Mouse (Mus musculus) kidney, adult 2 months (tissue): ENCODE data around the gene Mosmo. TPM values are rescaled to one million over a fixed set of nuclear protein-coding genes. Genes with fewer than 3 reads are reported as not detected.
"Not testable (repeated sequence)": the region's sequence is repeated elsewhere in the genome, so short reads cannot be mapped to it uniquely, and the experiment has no call there.

Experiments
- DNase-seq: peaks from one replicate; pipeline ENCODE4 v3.0.0; 2021
- H3K27ac ChIP-seq: fragments of 200-500 bp; 2 replicates; pipeline ENCODE4 v1.5.1; 2012; ENCODE audit warnings: low read depth, low read length, control low read depth, inconsistent platforms; ENCODE audit not compliant: insufficient read depth
- H3K27me3 ChIP-seq: fragments of 200-500 bp; replicated peaks from 2 replicates; pipeline ENCODE4 v1.6.1; 2012; ENCODE audit warnings: mild to moderate bottlenecking, moderate library complexity, low read length, inconsistent platforms; ENCODE audit not compliant: control insufficient read depth, insufficient read depth
- H3K36me3 ChIP-seq: fragments of 200-500 bp; 2 replicates; pipeline ENCODE4 v1.6.1; 2012; ENCODE audit warnings: mild to moderate bottlenecking, moderate library complexity, low read length, inconsistent platforms; ENCODE audit not compliant: control insufficient read depth, insufficient read depth
- H3K4me1 ChIP-seq: fragments of 200-500 bp; 2 replicates; pipeline ENCODE4 v1.6.1; 2011; ENCODE audit warnings: low read length; ENCODE audit not compliant: control insufficient read depth, insufficient read depth
- H3K4me3 ChIP-seq: fragments of 200-500 bp; 2 replicates; pipeline ENCODE4 v1.5.1; 2011; ENCODE audit warnings: mild to moderate bottlenecking, low read depth, low read length, control low read depth; ENCODE audit not compliant: insufficient read depth
- CTCF ChIP-seq: fragments of 200-500 bp; conservative IDR thresholded peaks from 2 replicates; pipeline ENCODE4 v1.5.1; 2011; ENCODE audit warnings: low read depth, mild to moderate bottlenecking, control low read depth, low read length, moderate library complexity, mixed read lengths; ENCODE audit not compliant: insufficient read depth, insufficient read length
- POLR2A ChIP-seq: fragments of 200-500 bp; IDR thresholded peaks from one replicate; pipeline ENCODE4 v1.6.1; 2011; ENCODE audit warnings: low read depth, low read length, control low read depth
- WGBS: fragments of 180-500 bp; shearing (Covaris S2); methylation state at CpG from one replicate; pipeline ENCODE4 v1.1.7; 2018; 5-methylcytosine and 5-hydroxymethylcytosine counted together
- polyA plus RNA-seq: library from polyadenylated mRNA; depleted of rRNA; stranded (reverse); fragments of >200 nt; gene quantifications from 2 replicates; pipeline ENCODE4 v1.2.3, GENCODE M21; 2012

Mosmo gene
- polyA plus RNA-seq, 1 experiment, result 20.6 TPM

DNA sequence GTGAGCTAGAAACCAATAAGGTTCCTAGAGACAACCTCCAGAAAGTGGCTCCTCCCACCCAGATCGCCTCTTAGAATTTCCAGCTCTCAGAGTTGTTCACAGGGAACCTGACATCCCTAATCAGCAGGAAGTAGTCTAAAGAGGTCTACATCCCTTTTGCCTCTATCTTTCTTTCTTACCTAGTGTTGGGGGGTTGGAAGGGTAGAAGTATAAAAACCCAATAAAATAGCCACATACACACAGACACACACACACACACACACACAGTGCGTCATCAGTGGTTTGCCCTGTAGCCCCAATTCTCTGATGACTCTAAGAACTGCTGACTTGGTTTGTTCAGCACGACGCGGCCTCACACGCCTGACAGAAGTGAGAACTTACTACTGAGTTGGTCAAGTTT, 22.2 kb downstream of the Mosmo start:
- TF ChIP-seq POLR2A (no peak), CTCF (no peak)
- Histone ChIP-seq H3K4me1 (no peaks in the 10 kb centered on the region), H3K4me3 (no peak overlapping the region), H3K27ac (no peak overlapping the region), H3K27me3 (no peaks in the 10 kb centered on the region; the same call in 1 of the 2 replicates), H3K36me3 (no peaks in the 10 kb centered on the region)
- no peak for DNase-seq
- WGBS, result 77% methylated on average over 6 of the region's 6 CpGs

DNA sequence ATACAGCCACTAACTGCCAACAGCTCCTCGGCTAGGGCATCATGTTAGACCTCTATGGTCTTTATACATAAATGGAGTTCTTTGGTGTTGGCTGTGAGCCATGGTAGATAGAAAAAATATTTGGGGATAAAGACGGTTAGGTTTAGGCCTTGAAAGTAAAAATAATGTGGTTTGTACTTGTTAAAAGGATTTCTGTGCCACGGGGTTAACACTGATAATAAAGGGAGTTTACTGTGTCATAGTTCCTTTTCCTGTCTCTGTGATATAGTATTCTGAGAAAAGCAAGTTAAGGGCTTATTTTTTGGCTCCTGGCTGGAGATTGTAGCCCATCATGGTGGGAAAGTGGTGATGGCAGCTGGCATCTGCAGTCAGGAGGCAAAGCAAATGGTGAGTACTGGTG, 26.5 kb downstream of the Mosmo start:
- no peaks in the 10 kb centered on the region; the same call in 1 of the 2 replicates for H3K27me3 ChIP-seq
- TF ChIP-seq POLR2A, result no peak
- no peak for TF ChIP-seq CTCF
- H3K36me3 ChIP-seq, result no peaks in the 10 kb centered on the region
- no peak for DNase-seq
- WGBS, result 70% methylated on average over 3 of the region's 3 CpGs
- H3K4me3 ChIP-seq, result no peak overlapping the region
- no peak overlapping the region for H3K27ac ChIP-seq
- H3K4me1 ChIP-seq, result no peaks in the 10 kb centered on the region

DNA sequence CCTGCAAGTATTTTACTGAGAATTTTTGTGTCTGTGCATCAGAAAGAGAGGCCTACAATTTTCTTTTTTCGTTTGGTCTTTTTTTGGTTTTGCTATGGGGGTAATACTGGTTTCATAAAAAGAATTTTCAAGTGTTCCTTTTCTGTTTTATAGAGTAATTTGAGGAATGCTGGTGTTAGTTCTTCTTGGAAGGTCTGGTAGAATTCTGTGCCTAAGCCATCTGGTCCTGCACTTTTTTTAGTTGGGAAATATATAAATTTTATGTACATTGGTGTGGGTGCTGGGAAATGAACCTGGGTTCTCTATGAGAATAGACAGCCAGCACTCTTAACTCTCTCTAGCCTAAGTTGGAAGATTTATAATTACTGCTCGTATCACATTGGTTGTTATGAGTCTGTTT, 34.7 kb downstream of the Mosmo start:
- Histone ChIP-seq H3K36me3 (no peaks in the 10 kb centered on the region), H3K27ac (no peak overlapping the region), H3K4me1 (no peaks in the 10 kb centered on the region), H3K4me3 (no peak overlapping the region), H3K27me3 (no peaks in the 10 kb centered on the region)
- no peak for DNase-seq
- WGBS, result 90% methylated on average over 2 of the region's 2 CpGs
- TF ChIP-seq POLR2A, result no peak
- no peak for TF ChIP-seq CTCF

DNA sequence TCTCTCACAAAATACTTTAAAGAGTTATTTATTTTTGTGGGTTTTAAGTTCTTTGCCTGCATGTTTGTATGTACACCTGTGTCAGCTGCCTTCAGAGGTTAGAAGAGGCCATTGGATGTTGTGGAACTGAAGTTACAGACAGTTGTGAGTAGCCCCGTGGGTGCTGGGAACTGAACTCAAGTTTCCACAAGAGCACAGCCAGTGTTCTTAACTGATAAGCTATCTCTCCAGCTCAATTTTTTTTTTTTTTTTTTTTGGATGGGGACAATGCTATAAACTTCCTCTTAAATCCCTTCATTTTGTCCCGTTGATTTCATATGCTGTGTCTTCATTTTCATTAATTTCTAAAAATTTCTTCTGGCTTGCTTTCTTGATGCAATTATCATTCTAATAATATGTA, 35.8 kb downstream of the Mosmo start:
- Histone ChIP-seq H3K4me1 (no peaks in the 10 kb centered on the region), H3K27me3 (no peaks in the 10 kb centered on the region), H3K27ac (no peak overlapping the region), H3K36me3 (no peaks in the 10 kb centered on the region), H3K4me3 (no peak overlapping the region)
- 91% methylated on average over 2 of the region's 2 CpGs for WGBS
- no peak for DNase-seq
- TF ChIP-seq CTCF (no peak), POLR2A (no peak)

DNA sequence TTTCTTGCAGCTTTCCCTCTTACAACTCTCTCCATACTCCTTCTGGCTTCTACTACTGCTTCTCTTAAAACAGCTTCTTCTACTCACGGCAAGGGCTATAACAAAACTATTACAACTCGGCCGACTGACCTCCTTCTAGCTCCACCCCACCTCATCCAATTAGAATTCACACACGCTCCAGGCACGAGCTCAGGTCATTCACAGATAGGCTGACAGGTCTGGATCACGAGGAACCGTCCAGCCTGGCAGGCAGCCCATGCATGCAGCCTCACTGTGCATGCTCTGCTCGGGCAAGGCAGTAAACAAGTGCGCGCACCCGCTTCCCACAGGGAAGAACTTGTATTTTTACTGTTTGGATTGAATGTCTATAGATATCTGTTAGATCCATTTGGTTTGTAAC, 36.5 kb downstream of the Mosmo start:
- not testable (repeated sequence) for H3K36me3 ChIP-seq, H3K27ac ChIP-seq, H3K4me1 ChIP-seq, H3K4me3 ChIP-seq, H3K27me3 ChIP-seq
- DNase-seq, result peak; percentile 22
- WGBS, result 81% methylated on average over 11 of the region's 11 CpGs

DNA sequence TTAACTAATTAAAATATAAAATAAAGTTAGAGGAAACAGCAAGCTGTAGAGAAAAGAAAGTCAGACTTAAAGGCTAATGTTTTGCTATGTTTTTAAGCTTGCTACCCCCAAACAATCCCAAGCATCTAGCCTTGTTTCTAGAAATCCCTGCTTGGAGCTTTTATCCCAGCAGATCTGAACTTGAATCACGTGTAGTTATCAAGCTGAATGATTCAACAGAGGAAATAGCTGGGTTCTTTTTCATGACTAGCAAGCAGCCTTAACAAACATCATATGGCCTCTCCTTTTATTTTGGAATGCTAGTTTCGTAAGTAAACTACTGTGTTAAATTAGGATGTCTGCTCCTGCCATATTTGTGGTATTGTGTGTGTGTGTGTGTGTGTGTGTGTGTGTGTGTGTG, 39.8 kb downstream of the Mosmo start:
- TF ChIP-seq CTCF (no peak), POLR2A (no peak)
- Histone ChIP-seq H3K27ac (no peak overlapping the region), H3K4me1 (peaks cover 11% of the 10 kb centered on the region), H3K27me3 (no peaks in the 10 kb centered on the region), H3K4me3 (no peak overlapping the region), H3K36me3 (no peaks in the 10 kb centered on the region)
- no peak for DNase-seq
- WGBS, result 52% methylated on average over 2 of the region's 2 CpGs

DNA sequence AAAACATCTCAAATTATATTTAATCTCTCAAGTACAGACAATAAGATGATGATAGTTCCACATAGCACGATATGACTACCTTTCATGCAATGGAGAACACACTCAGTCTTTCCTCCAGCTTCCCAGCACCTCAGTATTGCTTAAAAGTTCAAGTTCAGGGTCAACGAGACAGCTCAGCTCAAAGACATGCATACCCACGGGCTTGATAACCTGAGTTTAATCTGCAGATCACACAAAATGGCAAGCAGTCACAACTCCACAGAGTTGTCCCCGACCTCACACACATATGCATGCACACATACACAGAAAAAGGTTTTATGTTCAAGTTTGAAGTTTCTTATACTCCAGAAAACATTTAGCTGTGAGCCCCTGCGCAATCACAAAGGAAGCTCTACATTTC, 43.6 kb downstream of the Mosmo start:
- WGBS, result 88% methylated on average over 5 of the region's 5 CpGs

DNA sequence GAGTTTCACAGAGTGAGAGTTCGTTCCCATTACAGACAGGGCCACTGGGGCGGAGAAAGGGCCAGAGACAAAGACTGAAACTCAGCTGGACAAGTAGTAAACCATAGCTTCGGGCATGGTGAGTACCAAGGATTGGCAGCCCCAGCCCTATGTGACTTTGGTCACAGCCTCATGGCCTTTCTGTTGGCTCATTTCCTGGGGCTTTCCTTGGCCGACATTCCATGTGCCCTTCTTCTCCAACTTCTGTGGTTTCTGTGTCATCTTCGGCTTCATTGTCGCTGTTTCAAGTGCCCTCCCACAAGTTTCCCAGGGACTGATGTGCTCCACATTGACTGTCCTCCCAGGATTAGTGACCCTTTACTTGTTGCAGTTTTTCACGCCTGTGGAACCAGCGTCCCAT, 44.0 kb downstream of the Mosmo start:
- TF ChIP-seq CTCF (no peak), POLR2A (no peak)
- DNase-seq, result peak; percentile 27
- peaks cover 11% of the 10 kb centered on the region for H3K4me1 ChIP-seq
- H3K27ac ChIP-seq, result 0 out of 2 replicates have a peak overlapping the region, but pooled peaks have one; percentile 7
- H3K36me3 ChIP-seq, result no peaks in the 10 kb centered on the region
- no peak overlapping the region for H3K4me3 ChIP-seq
- no peaks in the 10 kb centered on the region for H3K27me3 ChIP-seq
- 43% methylated on average over 8 of the region's 8 CpGs for WGBS

More for the DNA sequence above, 43.6 kb downstream of the Mosmo start:
- TF ChIP-seq CTCF, result no peak
- TF ChIP-seq POLR2A, result no peak
- DNase-seq, result no peak
- Histone ChIP-seq H3K4me3 (no peak overlapping the region), H3K4me1 (peaks cover 11% of the 10 kb centered on the region), H3K27me3 (no peaks in the 10 kb centered on the region), H3K36me3 (no peaks in the 10 kb centered on the region), H3K27ac (0 out of 2 replicates have a peak overlapping the region, but pooled peaks have one; percentile 7)
